Mouse (Mus musculus) liver, embryonic 14.5 days (tissue): ENCODE data around the gene Ppp4c. TPM values are rescaled to one million over a fixed set of nuclear protein-coding genes. Genes with fewer than 3 reads are reported as not detected.
A peak's percentile ranks its signal among the peaks of the same experiment; 100 is the strongest.

ENCODE experiments used
- ATAC-seq: fragments of 200-750 bp; cut with Nextera tagmentation; 2 replicates; pipeline ENCODE4 v1.8.0; 2017; ENCODE audit warnings: moderate number of reproducible peaks, mild to moderate bottlenecking, moderate library complexity; ENCODE audit not compliant: insufficient read depth
- DNase-seq, 3 experiments: peaks; one replicate each; pipeline ENCODE4 v3.0.0-alpha.2; 2012 to 2013; ENCODE audit warnings: low read depth in 3 of 3, low spot score in 3 of 3
- H3K27ac ChIP-seq: fragments of 300-500 bp; sonication (generic); 2 replicates; pipeline ENCODE4 v1.5.1; 2014; ENCODE audit warnings: moderate library complexity, mild to moderate bottlenecking, control low read depth, inconsistent platforms
- H3K27me3 ChIP-seq: fragments of 300-500 bp; sonication (generic); 2 replicates; pipeline ENCODE4 v1.6.1; 2014; ENCODE audit warnings: mild to moderate bottlenecking, low read length, moderate library complexity; ENCODE audit not compliant: control insufficient read depth, insufficient read depth
- H3K36me3 ChIP-seq: fragments of 300-500 bp; sonication (generic); replicated peaks from 2 replicates; pipeline ENCODE4 v1.6.1; 2014; ENCODE audit warnings: low read depth; ENCODE audit not compliant: control insufficient read depth, insufficient read depth
- H3K4me1 ChIP-seq, 2 experiments: fragments of 200-500 bp in 1 of 2; fragments of 300-500 bp in 1 of 2; sonication (generic) in 1 of 2; replicated peaks; 2 replicates each; pipeline ENCODE4 v1.6.1; 2012 to 2014; ENCODE audit warnings: antibody characterized with exemption in 1 of 2, inconsistent platforms in 1 of 2, low read length in 1 of 2; ENCODE audit not compliant: control insufficient read depth in 2 of 2, insufficient read depth in 2 of 2
- H3K4me2 ChIP-seq: fragments of 300-500 bp; sonication (generic); 2 replicates; pipeline ENCODE4 v1.6.1; 2014; ENCODE audit warnings: low read depth, mild to moderate bottlenecking, control low read depth, moderate library complexity
- H3K4me3 ChIP-seq, 2 experiments: fragments of 200-500 bp in 1 of 2; fragments of 300-500 bp in 1 of 2; sonication (generic) in 1 of 2; 2 replicates each; pipeline ENCODE4 v1.5.1; 2012 to 2014; ENCODE audit warnings: low read depth in 2 of 2, low read length in 2 of 2, mild to moderate bottlenecking in 2 of 2, control low read depth in 1 of 2, inconsistent platforms in 1 of 2, moderate library complexity in 1 of 2; ENCODE audit not compliant: insufficient read depth in 1 of 2
- H3K9ac ChIP-seq: fragments of 300-500 bp; sonication (generic); replicated peaks from 2 replicates; pipeline ENCODE4 v1.6.1; 2014; ENCODE audit warnings: mild to moderate bottlenecking, control low read depth, moderate library complexity
- H3K9me3 ChIP-seq: fragments of 300-500 bp; sonication (generic); 2 replicates; pipeline ENCODE4 v1.6.1; 2016; ENCODE audit warnings: low read length, mixed read lengths; ENCODE audit not compliant: control insufficient read depth
- CTCF ChIP-seq: IDR thresholded peaks from 2 replicates; pipeline ENCODE4 v1.5.1; 2016; ENCODE audit warnings: antibody characterized with exemption, low read depth, control low read depth
- EP300 ChIP-seq: IDR thresholded peaks from 2 replicates; pipeline ENCODE4 v1.6.1; 2016; ENCODE audit warnings: antibody characterized with exemption, low read depth
- WGBS: fragments of 180-500 bp; shearing (Covaris S2); extraction: QIAGEN DNeasy Blood & Tissue Kit; methylation state at CpG from one replicate; pipeline ENCODE4 v1.1.7; 2014; ENCODE audit not compliant: insufficient replicate concordance; 5-methylcytosine and 5-hydroxymethylcytosine counted together
- polyA plus RNA-seq, 2 experiments: library from polyadenylated mRNA; depleted of rRNA in 1 of 2; stranded (reverse) in 1 of 2; unstranded in 1 of 2; fragments of >200 nt; fragmentation: Nextera tagmentation in 1 of 2; extraction: Ambion mirVana in 1 of 2; gene quantifications; 2 replicates each; pipeline versions ENCODE4 v1.2.1 to v1.2.3; 2012 to 2014

Gene Ppp4c
- polyA plus RNA-seq, 2 experiments = 83.2 to 105 TPM

DNA sequence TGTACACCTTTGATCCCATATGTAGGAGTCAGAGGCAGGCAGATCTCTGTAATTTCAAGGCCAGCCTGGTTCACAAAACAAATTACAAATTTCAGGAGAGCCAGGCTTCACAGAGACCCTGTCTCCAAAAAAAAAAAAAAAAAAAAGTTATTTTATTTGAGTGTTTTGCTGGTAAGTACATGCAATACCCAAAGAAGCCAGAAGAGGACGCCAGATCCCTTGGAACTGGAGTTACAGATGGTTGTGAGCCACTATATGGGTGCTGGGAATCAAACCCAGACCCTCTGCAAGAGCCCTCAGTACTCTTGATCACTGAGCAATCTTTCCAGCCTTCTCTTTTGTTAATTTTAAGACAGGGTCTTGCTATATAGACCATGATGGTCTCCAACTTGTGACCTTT, 26.5 kb upstream of the Ppp4c start:
- H3K27ac ChIP-seq = no peak overlapping the region
- no peaks in the 10 kb centered on the region for H3K4me1 ChIP-seq
- H3K27me3 ChIP-seq = peaks cover 11% of the 10 kb centered on the region
- TF ChIP-seq CTCF (peak; percentile 36; the same call in 1 of the 2 replicates), EP300 (no peak)
- DNase-seq (no peak), ATAC-seq (no peak)
- no peak overlapping the region for H3K9ac ChIP-seq
- no peak overlapping the region for H3K4me3 ChIP-seq
- no peaks in the 10 kb centered on the region for H3K9me3 ChIP-seq
- no peak overlapping the region for H3K4me2 ChIP-seq
- WGBS = 13% methylated on average over 1 of the region's 1 CpGs
- no peaks in the 10 kb centered on the region for H3K36me3 ChIP-seq

DNA sequence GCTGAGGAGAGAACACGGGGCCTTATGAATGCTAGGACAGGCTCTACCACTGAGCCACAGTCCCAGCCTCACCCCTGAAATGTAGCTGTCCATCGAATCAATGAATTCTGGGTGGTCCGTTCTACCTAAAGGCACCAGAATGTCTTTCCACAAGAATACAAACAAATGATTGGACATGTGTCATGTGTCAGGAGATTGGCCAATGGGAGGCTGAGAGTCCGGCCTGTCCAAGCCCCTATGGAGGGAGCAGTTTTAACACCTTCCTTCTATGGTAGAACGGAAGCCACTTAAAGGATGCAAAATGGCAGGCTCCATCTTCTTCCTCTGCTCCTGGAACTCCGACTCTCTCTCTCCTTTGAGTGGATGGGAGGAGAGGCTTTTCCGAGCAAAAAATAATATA, 25.3 kb upstream of the Ppp4c start:
- ATAC-seq = no peak
- no peak overlapping the region for H3K27ac ChIP-seq
- no peaks in the 10 kb centered on the region for H3K4me1 ChIP-seq
- no peaks in the 10 kb centered on the region for H3K27me3 ChIP-seq
- no peak for DNase-seq
- H3K9ac ChIP-seq = no peak overlapping the region
- 67% methylated on average over 7 of the region's 7 CpGs for WGBS
- H3K9me3 ChIP-seq = no peaks in the 10 kb centered on the region
- H3K4me3 ChIP-seq = no peak overlapping the region
- no peak for TF ChIP-seq EP300
- no peak for TF ChIP-seq CTCF
- no peaks in the 10 kb centered on the region for H3K36me3 ChIP-seq
- no peak overlapping the region for H3K4me2 ChIP-seq

DNA sequence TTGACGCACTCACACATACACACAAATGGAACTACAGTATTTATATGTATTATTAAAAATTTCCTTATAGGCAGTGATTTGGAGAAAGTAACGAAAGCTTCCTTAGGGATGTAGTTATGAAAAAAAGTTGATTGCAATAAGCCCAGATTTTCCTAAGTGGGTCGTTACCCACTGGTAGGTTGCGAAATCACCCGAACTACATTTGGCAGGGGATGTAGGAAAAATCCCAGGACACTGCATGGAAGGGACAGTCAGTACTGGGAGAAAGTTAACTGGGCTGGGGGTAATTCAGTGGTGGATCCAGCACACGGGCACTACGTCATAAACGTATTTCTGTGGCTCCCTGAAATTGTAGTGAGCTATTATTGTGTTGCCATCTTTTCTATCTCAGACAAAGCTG, 24.2 kb upstream of the Ppp4c start:
- no peak overlapping the region for H3K9ac ChIP-seq
- WGBS = 70% methylated on average over 8 of the region's 8 CpGs
- H3K4me1 ChIP-seq = no peaks in the 10 kb centered on the region
- no peaks in the 10 kb centered on the region for H3K27me3 ChIP-seq
- no peak overlapping the region for H3K27ac ChIP-seq
- no peak for TF ChIP-seq CTCF
- TF ChIP-seq EP300 = no peak
- H3K9me3 ChIP-seq = no peaks in the 10 kb centered on the region
- no peak overlapping the region for H3K4me3 ChIP-seq
- ATAC-seq (no peak), DNase-seq (no peak)
- H3K36me3 ChIP-seq = no peaks in the 10 kb centered on the region
- H3K4me2 ChIP-seq = no peak overlapping the region

DNA sequence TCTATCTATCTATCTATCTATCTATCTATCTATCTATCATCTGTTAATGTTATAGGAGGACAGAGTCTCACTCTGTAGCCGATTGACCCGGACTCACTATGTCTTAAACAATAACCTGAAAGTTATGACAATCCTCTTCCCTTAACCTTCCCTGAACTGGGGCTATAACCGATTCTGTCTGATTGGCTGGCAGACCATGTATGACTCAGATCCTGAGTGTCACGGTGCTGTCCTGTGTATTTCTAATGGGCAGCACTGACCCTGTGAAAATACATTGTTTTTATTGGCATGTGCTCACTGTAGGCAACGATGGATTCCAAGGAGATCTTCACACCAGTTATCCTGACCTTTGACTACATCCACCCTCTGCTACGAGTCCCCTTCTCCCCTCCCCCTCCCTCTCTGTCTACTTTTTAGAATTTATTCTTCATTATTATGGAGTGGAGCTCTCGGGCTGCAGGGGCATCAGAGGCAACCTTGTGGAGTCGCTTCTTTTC, 23.5 kb upstream of the Ppp4c start:
- ATAC-seq (no peak), DNase-seq (no peak)
- Histone ChIP-seq H3K4me1 (no peaks in the 10 kb centered on the region), H3K9me3 (no peaks in the 10 kb centered on the region), H3K4me3 (no peak overlapping the region), H3K4me2 (no peak overlapping the region), H3K27me3 (no peaks in the 10 kb centered on the region), H3K27ac (no peak overlapping the region), H3K9ac (no peak overlapping the region), H3K36me3 (no peaks in the 10 kb centered on the region)
- 58% methylated on average over 8 of the region's 8 CpGs for WGBS
- TF ChIP-seq CTCF (no peak), EP300 (no peak)

DNA sequence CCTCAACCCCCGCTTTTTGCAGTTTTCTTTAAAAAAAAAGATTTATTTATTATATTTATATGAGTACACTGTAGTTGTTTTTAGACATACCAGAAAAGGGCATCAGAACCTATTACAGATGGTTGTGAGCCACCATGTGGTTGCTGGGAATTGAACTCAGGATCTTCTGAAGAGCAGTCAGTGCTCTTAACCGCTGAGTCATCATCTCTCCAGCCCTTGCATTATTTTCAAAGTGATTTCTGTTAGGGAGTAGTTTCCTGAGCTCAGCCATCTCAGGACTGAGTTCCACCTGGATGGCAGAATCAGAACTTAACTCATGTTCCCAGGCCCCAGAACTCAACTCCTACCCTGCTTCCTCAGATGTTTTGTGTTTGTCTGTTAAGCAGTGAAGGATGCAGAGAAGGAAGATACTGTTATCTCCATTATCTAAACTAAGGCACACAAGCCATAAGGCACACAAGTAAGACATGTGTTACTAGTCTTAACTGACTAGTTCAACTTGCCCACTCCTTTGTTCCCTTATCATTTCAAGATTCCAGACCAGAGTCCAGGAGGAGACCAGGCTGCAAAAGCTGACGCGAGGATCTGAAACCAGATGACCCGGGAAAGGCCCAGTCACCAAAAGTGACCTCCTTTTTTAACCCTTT, 17.6 kb upstream of the Ppp4c start:
- H3K36me3 ChIP-seq = no peaks in the 10 kb centered on the region; the same call in 1 of the 2 replicates
- no peak for ATAC-seq
- TF ChIP-seq CTCF (no peak), EP300 (no peak)
- 44% methylated on average over 5 of the region's 5 CpGs for WGBS
- H3K27me3 ChIP-seq = no peaks in the 10 kb centered on the region
- DNase-seq = no peak
- H3K4me3 ChIP-seq = no peak overlapping the region; a peak in 1 of 4 replicates
- no peaks in the 10 kb centered on the region for H3K9me3 ChIP-seq
- no peak overlapping the region; the same call in 1 of the 2 replicates for H3K27ac ChIP-seq
- no peak overlapping the region for H3K9ac ChIP-seq
- peak overlapping the region; percentile 75 for H3K4me2 ChIP-seq
- H3K4me1 ChIP-seq = peaks cover 7 to 14% of the 10 kb centered on the region in 2 experiments; a peak in 3 of 4 replicates
